ENCODE assay signal across 36 mouse cellular contexts in the genomic region with DNA sequence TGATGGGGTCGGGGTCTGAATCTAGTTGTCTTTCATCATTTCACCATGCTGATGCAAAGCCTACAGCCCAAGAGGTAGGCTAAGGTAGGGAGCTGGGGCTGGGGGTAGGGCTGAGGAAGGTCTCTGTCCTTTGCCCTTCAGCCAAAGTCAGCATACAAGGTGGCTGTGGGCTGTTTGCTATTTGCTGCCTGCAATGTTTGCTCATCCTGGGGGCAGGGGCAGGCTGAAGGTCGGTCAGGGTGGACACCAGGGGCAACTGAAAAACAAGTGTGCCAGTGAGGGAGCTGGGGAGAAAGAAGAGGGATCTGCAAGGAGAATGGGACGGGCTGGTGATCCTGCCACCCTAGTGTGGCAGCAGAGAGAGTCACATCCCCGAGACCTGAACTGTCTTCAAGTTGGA. TPM values are rescaled to one million over a fixed set of nuclear protein-coding genes. Genes with fewer than 3 reads are reported as not detected.
DNase-seq lines count a peak whose midpoint lies in the region; ATAC-seq and TF ChIP-seq lines count a peak whose summit lies in the region.
"Had no signal": no experiment of that assay in that cellular context is flagged by ENCODE, and none has a peak within 500 bp of the region (broad histone marks: within the 10 kb centered on the region; RNA-seq: fewer than 3 reads in every experiment).

No protein-coding gene starts in this region.

- no peak overlapping the region for H3K4me3 ChIP-seq in midbrain, embryonic 11.5 days (ENCODE audit: low read depth, low read length)
- no peak overlapping the region for H3K4me3 ChIP-seq in midbrain, embryonic 13.5 days (replicated peaks)
- no peak overlapping the region for H3K4me3 ChIP-seq in embryonic facial prominence, embryonic 10.5 days
- no peak overlapping the region for H3K4me3 ChIP-seq in liver, embryonic 12.5 days
- H3K4me3 ChIP-seq in liver, postnatal 0 days (ENCODE audit: low read depth, low read length): no peak overlapping the region
- H3K4me3 ChIP-seq: embryonic facial prominence, embryonic 12.5 days; hindbrain, embryonic 12.5 days; layer of hippocampus, adult 2 months; limb, embryonic 10.5 days; limb, embryonic 15.5 days; megakaryocyte, embryonic 14.5 days had no signal

- ATAC-seq in midbrain, embryonic 11.5 days (ENCODE audit: low FRiP score): no peak
- ATAC-seq in midbrain, embryonic 13.5 days: no peak
- peak; percentile 62 for ATAC-seq in liver, embryonic 12.5 days
- ATAC-seq in liver, postnatal 0 days: peak; percentile 68
- ATAC-seq: forebrain, embryonic 14.5 days; intestine, embryonic 16.5 days had no signal

- no peaks in the 10 kb centered on the region for H3K36me3 ChIP-seq in midbrain, embryonic 11.5 days (ENCODE audit: control insufficient read depth, insufficient read depth, low read length)
- H3K36me3 ChIP-seq in midbrain, embryonic 13.5 days: no peaks in the 10 kb centered on the region
- H3K36me3 ChIP-seq in embryonic facial prominence, embryonic 10.5 days (replicated peaks): no peaks in the 10 kb centered on the region
- no peaks in the 10 kb centered on the region for H3K36me3 ChIP-seq in liver, embryonic 12.5 days
- no peaks in the 10 kb centered on the region; the same call in 1 of the 2 replicates for H3K36me3 ChIP-seq in liver, postnatal 0 days (replicated peaks; ENCODE audit: insufficient read depth, low read length)
- H3K36me3 ChIP-seq: embryonic facial prominence, embryonic 12.5 days; G1E; hindbrain, embryonic 12.5 days; limb, embryonic 10.5 days; limb, embryonic 15.5 days had no signal

- peak; percentile 91 for TF ChIP-seq EP300 in liver, postnatal 0 days (IDR thresholded peaks at IDR 0.05; ENCODE audit: low read depth)

- no peak overlapping the region for H3K4me2 ChIP-seq in midbrain, embryonic 11.5 days
- H3K4me2 ChIP-seq in midbrain, embryonic 13.5 days (replicated peaks): no peak overlapping the region
- H3K4me2 ChIP-seq in liver, embryonic 12.5 days: no peak overlapping the region
- H3K4me2 ChIP-seq in liver, postnatal 0 days (ENCODE audit: low read depth, low read length): 0 out of 2 replicates have a peak overlapping the region, but pooled peaks have one; percentile 22
- H3K4me2 ChIP-seq: embryonic facial prominence, embryonic 12.5 days; heart, embryonic 11.5 days; hindbrain, embryonic 12.5 days; limb, embryonic 15.5 days had no signal

- H3K27me3 ChIP-seq in midbrain, embryonic 11.5 days (ENCODE audit: control insufficient read depth, insufficient read depth, low read length): no peaks in the 10 kb centered on the region
- H3K27me3 ChIP-seq in midbrain, embryonic 13.5 days: no peaks in the 10 kb centered on the region
- no peaks in the 10 kb centered on the region; the same call in 1 of the 2 replicates for H3K27me3 ChIP-seq in embryonic facial prominence, embryonic 10.5 days (replicated peaks; ENCODE audit: low read depth, poor library complexity, severe bottlenecking)
- no peaks in the 10 kb centered on the region for H3K27me3 ChIP-seq in liver, embryonic 12.5 days (replicated peaks)
- H3K27me3 ChIP-seq in liver, postnatal 0 days (ENCODE audit: insufficient read depth, low read length): no peaks in the 10 kb centered on the region
- H3K27me3 ChIP-seq: embryonic facial prominence, embryonic 12.5 days; hindbrain, embryonic 12.5 days; limb, embryonic 15.5 days had no signal

- DNase-seq in midbrain, embryonic 11.5 days (ENCODE audit: low spot score, missing footprints): peak; percentile 19
- no peak for DNase-seq in embryonic facial prominence, embryonic 10.5 days (ENCODE audit: low spot score)
- DNase-seq in liver, postnatal 0 days: peak; percentile 75
- no peak for DNase-seq in thymus, postnatal 10 days (ENCODE audit: low spot score in 2 of 2)
- no peak for DNase-seq in left cerebral cortex, adult 11 months (ENCODE audit: low spot score)
- no peak for DNase-seq in left cerebral cortex, postnatal 36 days (ENCODE audit: low spot score in 2 of 2)
- DNase-seq: adrenal gland, postnatal 36 days; B cell, adult 2 months; cerebellum, adult 8-10 months; cerebellum, postnatal 36 days; gastrocnemius, postnatal 14 days; heart, postnatal 36 days; kidney, adult 9 months; lung, postnatal 4 days; midbrain, embryonic 14.5 days; right cerebral cortex, postnatal 14 days; thymus, adult 18-20 months; thymus, postnatal 4 days had no signal

- H3K9ac ChIP-seq in midbrain, embryonic 11.5 days (ENCODE audit: low read length): no peak overlapping the region
- no peak overlapping the region for H3K9ac ChIP-seq in midbrain, embryonic 13.5 days (replicated peaks)
- H3K9ac ChIP-seq in liver, embryonic 12.5 days: no peak overlapping the region
- H3K9ac ChIP-seq in liver, postnatal 0 days (replicated peaks): peak overlapping the region; percentile 48; the same call in 1 of the 2 replicates
- H3K9ac ChIP-seq: embryonic facial prominence, embryonic 12.5 days; hindbrain, embryonic 12.5 days; limb, embryonic 15.5 days had no signal

- no peak overlapping the region for H3K27ac ChIP-seq in midbrain, embryonic 11.5 days (ENCODE audit: low read depth, low read length)
- no peak overlapping the region for H3K27ac ChIP-seq in midbrain, embryonic 13.5 days
- peak overlapping the region; percentile 67 for H3K27ac ChIP-seq in embryonic facial prominence, embryonic 10.5 days (replicated peaks)
- peak overlapping the region; percentile 16; the same call in 1 of the 2 replicates for H3K27ac ChIP-seq in liver, embryonic 12.5 days
- H3K27ac ChIP-seq in liver, postnatal 0 days (ENCODE audit: low read depth): peak overlapping the region; percentile 98
- H3K27ac ChIP-seq: embryonic facial prominence, embryonic 12.5 days; hindbrain, embryonic 12.5 days; layer of hippocampus, adult 2 months; limb, embryonic 10.5 days; limb, embryonic 15.5 days; stomach, postnatal 0 days had no signal

- H3K9me3 ChIP-seq in midbrain, embryonic 11.5 days (ENCODE audit: control insufficient read depth, low read length): no peaks in the 10 kb centered on the region
- H3K9me3 ChIP-seq in midbrain, embryonic 13.5 days: no peaks in the 10 kb centered on the region
- no peaks in the 10 kb centered on the region for H3K9me3 ChIP-seq in embryonic facial prominence, embryonic 10.5 days
- H3K9me3 ChIP-seq in liver, embryonic 12.5 days (replicated peaks): no peaks in the 10 kb centered on the region
- H3K9me3 ChIP-seq in liver, postnatal 0 days (ENCODE audit: low read length): no peaks in the 10 kb centered on the region
- H3K9me3 ChIP-seq: embryonic facial prominence, embryonic 12.5 days; G1E; hindbrain, embryonic 12.5 days; limb, embryonic 10.5 days; limb, embryonic 15.5 days; megakaryocyte, embryonic 14.5 days had no signal

- H3K4me1 ChIP-seq in midbrain, embryonic 11.5 days (ENCODE audit: control insufficient read depth, insufficient read depth, low read length): no peaks in the 10 kb centered on the region
- H3K4me1 ChIP-seq in midbrain, embryonic 13.5 days (replicated peaks): no peaks in the 10 kb centered on the region
- peaks cover 14% of the 10 kb centered on the region for H3K4me1 ChIP-seq in embryonic facial prominence, embryonic 10.5 days
- H3K4me1 ChIP-seq in liver, embryonic 12.5 days: peaks cover 50% of the 10 kb centered on the region
- peaks cover 37% of the 10 kb centered on the region for H3K4me1 ChIP-seq in liver, postnatal 0 days (ENCODE audit: insufficient read depth)
- H3K4me1 ChIP-seq: hindbrain, embryonic 12.5 days; limb, embryonic 15.5 days had no signal

- 72% methylated on average over 4 of the region's 4 CpGs for WGBS in midbrain, embryonic 11.5 days
- 73% methylated on average over 4 of the region's 4 CpGs for WGBS in midbrain, embryonic 13.5 days
- whole genome bisulfite sequencing in embryonic facial prominence, embryonic 10.5 days: 69% methylated on average over 4 of the region's 4 CpGs
- 51% methylated on average over 4 of the region's 4 CpGs for WGBS in liver, embryonic 12.5 days (ENCODE audit: insufficient replicate concordance)
- 56% methylated on average over 4 of the region's 4 CpGs for WGBS in liver, postnatal 0 days (ENCODE audit: insufficient replicate concordance)

- no peak for TF ChIP-seq CTCF in liver, postnatal 0 days (IDR thresholded peaks at IDR 0.05; ENCODE audit: low read depth)

- intact Hi-C loops in left cerebral cortex, postnatal 36 days (cut with DNase I): no loop called here

RNA-seq across cellular contexts. Expression of gene Apoc4, which starts 4.1 kb away (rescaled TPM):
- not detected in 2 replicates for polyA plus RNA-seq in midbrain, embryonic 11.5 days (2014; fragmentation: Nextera tagmentation; extraction: Ambion mirVana)
- polyA plus RNA-seq in midbrain, embryonic 13.5 days (2015; fragmentation: Nextera tagmentation; extraction: Ambion mirVana): not detected in 2 replicates
- polyA plus RNA-seq in embryonic facial prominence, embryonic 10.5 days (2016; fragmentation: Nextera tagmentation; extraction: Ambion mirVana): 0.09 TPM in 1 of 2 replicates, not detected in the other
- polyA plus RNA-seq in liver, embryonic 12.5 days (2016; fragmentation: Nextera tagmentation; extraction: Ambion mirVana): 15.4 and 18.1 TPM in 2 replicates
- polyA plus RNA-seq in liver, postnatal 0 days (2015; fragmentation: Nextera tagmentation; extraction: Ambion mirVana): 2,808 and 2,914 TPM in 2 replicates
- not detected for total RNA-seq in left cerebral cortex, postnatal 36 days (2021)
- total RNA-seq: gastrocnemius, postnatal 14 days; granulocyte monocyte progenitor cell, adult 5-6 weeks; heart, postnatal 36 days; layer of hippocampus, adult 2 months; layer of hippocampus, postnatal 25 days had no signal
- polyA plus RNA-seq: embryonic facial prominence, embryonic 12.5 days; forebrain, embryonic 14.5 days; hindbrain, embryonic 12.5 days; limb, embryonic 10.5 days; midbrain, embryonic 14.5 days had no signal

RNA-seq across cellular contexts. Expression of gene Gm44805, which starts 4.2 kb away (rescaled TPM):
- not detected in 2 replicates for polyA plus RNA-seq in midbrain, embryonic 11.5 days (2014; fragmentation: Nextera tagmentation; extraction: Ambion mirVana)
- not detected in 2 replicates for polyA plus RNA-seq in midbrain, embryonic 13.5 days (2015; fragmentation: Nextera tagmentation; extraction: Ambion mirVana)
- polyA plus RNA-seq in embryonic facial prominence, embryonic 10.5 days (2016; fragmentation: Nextera tagmentation; extraction: Ambion mirVana): not detected in 2 replicates
- 2.7 and 4.9 TPM in 2 replicates for polyA plus RNA-seq in liver, embryonic 12.5 days (2016; fragmentation: Nextera tagmentation; extraction: Ambion mirVana)
- 187 and 234 TPM in 2 replicates for polyA plus RNA-seq in liver, postnatal 0 days (2015; fragmentation: Nextera tagmentation; extraction: Ambion mirVana)
- not detected for total RNA-seq in left cerebral cortex, postnatal 36 days (2021)
- total RNA-seq: G1E; gastrocnemius, postnatal 14 days; granulocyte monocyte progenitor cell, adult 5-6 weeks; heart, postnatal 36 days; layer of hippocampus, adult 2 months; layer of hippocampus, postnatal 25 days; monocyte, adult 5-6 weeks had no signal
- polyA plus RNA-seq: embryonic facial prominence, embryonic 12.5 days; forebrain, embryonic 14.5 days; G1E; heart, embryonic 11.5 days; hindbrain, embryonic 12.5 days; intestine, embryonic 16.5 days; limb, embryonic 10.5 days; limb, embryonic 15.5 days; lung, embryonic 16.5 days; midbrain, embryonic 14.5 days; neural tube, embryonic 14.5 days; stomach, postnatal 0 days had no signal

RNA-seq across cellular contexts. Expression of gene Apoc1, which starts 7.1 kb away (rescaled TPM):
- 1.9 and 3.2 TPM in 2 replicates for polyA plus RNA-seq in midbrain, embryonic 11.5 days (2014; fragmentation: Nextera tagmentation; extraction: Ambion mirVana)
- polyA plus RNA-seq in midbrain, embryonic 13.5 days (2015; fragmentation: Nextera tagmentation; extraction: Ambion mirVana): 0.94 and 1.0 TPM in 2 replicates
- 3.6 and 4.7 TPM in 2 replicates for polyA plus RNA-seq in embryonic facial prominence, embryonic 10.5 days (2016; fragmentation: Nextera tagmentation; extraction: Ambion mirVana)
- 190 and 197 TPM in 2 replicates for polyA plus RNA-seq in liver, embryonic 12.5 days (2016; fragmentation: Nextera tagmentation; extraction: Ambion mirVana)
- 5,234 and 5,457 TPM in 2 replicates for polyA plus RNA-seq in liver, postnatal 0 days (2015; fragmentation: Nextera tagmentation; extraction: Ambion mirVana)
- total RNA-seq in left cerebral cortex, postnatal 36 days (2021): 1 to 10 TPM; 1.5 to 2.9 TPM

RNA-seq across cellular contexts. Expression of gene Apoc2, which starts 7.6 kb away (rescaled TPM):
- polyA plus RNA-seq in midbrain, embryonic 11.5 days (2014; fragmentation: Nextera tagmentation; extraction: Ambion mirVana): not detected in 2 replicates
- 0.23 TPM in 1 of 2 replicates, not detected in the other for polyA plus RNA-seq in midbrain, embryonic 13.5 days (2015; fragmentation: Nextera tagmentation; extraction: Ambion mirVana)
- 0.29 and 0.47 TPM in 2 replicates for polyA plus RNA-seq in embryonic facial prominence, embryonic 10.5 days (2016; fragmentation: Nextera tagmentation; extraction: Ambion mirVana)
- polyA plus RNA-seq in liver, embryonic 12.5 days (2016; fragmentation: Nextera tagmentation; extraction: Ambion mirVana): 389 and 406 TPM in 2 replicates
- 2,864 and 3,070 TPM in 2 replicates for polyA plus RNA-seq in liver, postnatal 0 days (2015; fragmentation: Nextera tagmentation; extraction: Ambion mirVana)
- total RNA-seq in left cerebral cortex, postnatal 36 days (2021): not detected
- total RNA-seq: G1E; heart, postnatal 36 days; layer of hippocampus, adult 2 months; layer of hippocampus, postnatal 25 days had no signal
- polyA plus RNA-seq: forebrain, embryonic 14.5 days; G1E; hindbrain, embryonic 12.5 days had no signal

RNA-seq across cellular contexts. Expression of gene Apoe, which starts 13.6 kb away (rescaled TPM):
- 180 and 196 TPM in 2 replicates for polyA plus RNA-seq in midbrain, embryonic 11.5 days (2014; fragmentation: Nextera tagmentation; extraction: Ambion mirVana)
- polyA plus RNA-seq in midbrain, embryonic 13.5 days (2015; fragmentation: Nextera tagmentation; extraction: Ambion mirVana): 173 and 194 TPM in 2 replicates
- 135 and 168 TPM in 2 replicates for polyA plus RNA-seq in embryonic facial prominence, embryonic 10.5 days (2016; fragmentation: Nextera tagmentation; extraction: Ambion mirVana)
- 1,254 and 1,289 TPM in 2 replicates for polyA plus RNA-seq in liver, embryonic 12.5 days (2016; fragmentation: Nextera tagmentation; extraction: Ambion mirVana)
- polyA plus RNA-seq in liver, postnatal 0 days (2015; fragmentation: Nextera tagmentation; extraction: Ambion mirVana): 20,006 and 20,209 TPM in 2 replicates
- total RNA-seq in left cerebral cortex, postnatal 36 days (2021): 1,000 to 10,000 TPM; 1,886 to 2,087 TPM

Comparison
In these comparisons a context has a peak if more than half of its experiments do, and no peak if none do; other contexts are left out.
1. RNA of gene Apoc4, which starts 4.1 kb away (polyA plus RNA-seq): 2,808 to 2,914 TPM in liver, postnatal 0 days; 15.4 to 18.1 TPM in liver, embryonic 12.5 days, 0.09 TPM in embryonic facial prominence, embryonic 10.5 days, not detected in midbrain, embryonic 11.5 days and not detected in midbrain, embryonic 13.5 days; every median in the first group is over 100 times any median in the second.
2. RNA of gene Gm44805, which starts 4.2 kb away (polyA plus RNA-seq): 187 to 234 TPM in liver, postnatal 0 days; 2.7 to 4.9 TPM in liver, embryonic 12.5 days, not detected in midbrain, embryonic 11.5 days, not detected in midbrain, embryonic 13.5 days and not detected in embryonic facial prominence, embryonic 10.5 days; every median in the first group is over 10 times any median in the second.
3. ATAC-seq: peak in liver, embryonic 12.5 days (single experiment) and liver, postnatal 0 days (single experiment); none in midbrain, embryonic 11.5 days (single experiment) and midbrain, embryonic 13.5 days (single experiment).
4. DNase-seq: peak in midbrain, embryonic 11.5 days (single experiment) and liver, postnatal 0 days (single experiment); none in embryonic facial prominence, embryonic 10.5 days (single experiment), thymus, postnatal 10 days (0 of 2), left cerebral cortex, adult 11 months (single experiment) and left cerebral cortex, postnatal 36 days (0 of 2).
5. H3K27ac ChIP-seq: peak in embryonic facial prominence, embryonic 10.5 days (single experiment), liver, embryonic 12.5 days (single experiment) and liver, postnatal 0 days (single experiment); none in midbrain, embryonic 11.5 days (single experiment) and midbrain, embryonic 13.5 days (single experiment).
6. RNA of gene Apoc1, which starts 7.1 kb away (polyA plus RNA-seq): 5,234 to 5,457 TPM in liver, postnatal 0 days and 190 to 197 TPM in liver, embryonic 12.5 days; 3.6 to 4.7 TPM in embryonic facial prominence, embryonic 10.5 days, 1.9 to 3.2 TPM in midbrain, embryonic 11.5 days and 0.94 to 1.0 TPM in midbrain, embryonic 13.5 days; every median in the first group is over 10 times any median in the second.